Mouse (Mus musculus) midbrain, embryonic 11.5 days (tissue): ENCODE measurements around the gene Cilp. TPM values are rescaled to one million over a fixed set of nuclear protein-coding genes. Genes with fewer than 3 reads are reported as not detected.
"Not testable (repeated sequence)": the region's sequence is repeated elsewhere in the genome, so short reads cannot be mapped to it uniquely, and the experiment has no call there.

Source experiments
- ATAC-seq: fragments of 200-750 bp; cut with Nextera tagmentation; 2 replicates; pipeline ENCODE4 v1.8.0; 2017; ENCODE audit warnings: moderate TSS enrichment, moderate library complexity; ENCODE audit not compliant: low FRiP score
- DNase-seq: peaks from one replicate; pipeline ENCODE4 v3.0.0; 2015; ENCODE audit warnings: low spot score; ENCODE audit errors: missing footprints
- H3K27ac ChIP-seq: fragments of 300-500 bp; sonication (generic); 2 replicates; pipeline ENCODE4 v1.5.1; 2014; ENCODE audit warnings: low read depth, low read length
- H3K27me3 ChIP-seq: fragments of 300-500 bp; sonication (generic); 2 replicates; pipeline ENCODE4 v1.6.1; 2014; ENCODE audit warnings: mild to moderate bottlenecking, low read length, moderate library complexity, mixed read lengths; ENCODE audit not compliant: control insufficient read depth, insufficient read depth
- H3K36me3 ChIP-seq: fragments of 300-500 bp; sonication (generic); 2 replicates; pipeline ENCODE4 v1.6.1; 2014; ENCODE audit warnings: mild to moderate bottlenecking, low read length, moderate library complexity, mixed read lengths; ENCODE audit not compliant: control insufficient read depth, insufficient read depth
- H3K4me1 ChIP-seq: fragments of 300-500 bp; sonication (generic); 2 replicates; pipeline ENCODE4 v1.6.1; 2014; ENCODE audit warnings: low read length; ENCODE audit not compliant: control insufficient read depth, insufficient read depth
- H3K4me2 ChIP-seq: fragments of 300-500 bp; sonication (generic); 2 replicates; pipeline ENCODE4 v1.6.1; 2014; ENCODE audit warnings: mild to moderate bottlenecking, moderate library complexity
- H3K4me3 ChIP-seq: fragments of 300-500 bp; sonication (generic); 2 replicates; pipeline ENCODE4 v1.5.1; 2014; ENCODE audit warnings: low read depth, low read length
- H3K9ac ChIP-seq: fragments of 300-500 bp; sonication (generic); 2 replicates; pipeline ENCODE4 v1.6.1; 2014; ENCODE audit warnings: low read length
- H3K9me3 ChIP-seq: fragments of 300-500 bp; sonication (generic); 2 replicates; pipeline ENCODE4 v1.6.1; 2016; ENCODE audit warnings: low read length; ENCODE audit not compliant: control insufficient read depth
- WGBS: fragments of 180-500 bp; shearing (Covaris S2); extraction: QIAGEN DNeasy Blood & Tissue Kit; methylation state at CpG from one replicate; pipeline ENCODE4 v1.1.7; 2014; 5-methylcytosine and 5-hydroxymethylcytosine counted together
- polyA plus RNA-seq: library from polyadenylated mRNA; unstranded; fragments of >200 nt; fragmentation: Nextera tagmentation; extraction: Ambion mirVana; gene quantifications from 2 replicates; pipeline ENCODE4 v1.2.1, GENCODE M21; 2014

Cilp gene
- polyA plus RNA-seq, 1 experiment from 2014 or later = 0.16 TPM

DNA sequence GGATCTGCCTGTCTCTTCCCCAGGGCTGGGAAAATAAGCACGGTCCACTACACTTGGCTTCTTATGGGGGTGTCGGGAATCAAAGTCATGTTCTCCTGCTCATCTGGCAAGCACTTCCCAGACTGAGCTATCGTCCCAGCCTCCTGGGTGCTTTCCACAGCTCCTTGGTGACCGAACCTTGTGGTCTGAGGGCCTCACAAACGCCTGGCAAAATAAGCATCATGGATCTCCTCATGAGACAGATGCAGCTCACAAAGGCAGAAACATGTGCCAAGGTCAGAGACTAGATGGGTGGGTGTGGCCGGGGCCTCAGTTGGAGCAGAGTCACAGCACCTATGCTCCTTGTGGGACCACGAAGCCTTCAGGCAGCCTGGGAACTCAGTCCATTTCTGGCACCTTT is 5.6 kb upstream of the Cilp start:
- H3K4me2 ChIP-seq = no peak overlapping the region
- WGBS = 85% methylated on average over 7 of the region's 7 CpGs

DNA sequence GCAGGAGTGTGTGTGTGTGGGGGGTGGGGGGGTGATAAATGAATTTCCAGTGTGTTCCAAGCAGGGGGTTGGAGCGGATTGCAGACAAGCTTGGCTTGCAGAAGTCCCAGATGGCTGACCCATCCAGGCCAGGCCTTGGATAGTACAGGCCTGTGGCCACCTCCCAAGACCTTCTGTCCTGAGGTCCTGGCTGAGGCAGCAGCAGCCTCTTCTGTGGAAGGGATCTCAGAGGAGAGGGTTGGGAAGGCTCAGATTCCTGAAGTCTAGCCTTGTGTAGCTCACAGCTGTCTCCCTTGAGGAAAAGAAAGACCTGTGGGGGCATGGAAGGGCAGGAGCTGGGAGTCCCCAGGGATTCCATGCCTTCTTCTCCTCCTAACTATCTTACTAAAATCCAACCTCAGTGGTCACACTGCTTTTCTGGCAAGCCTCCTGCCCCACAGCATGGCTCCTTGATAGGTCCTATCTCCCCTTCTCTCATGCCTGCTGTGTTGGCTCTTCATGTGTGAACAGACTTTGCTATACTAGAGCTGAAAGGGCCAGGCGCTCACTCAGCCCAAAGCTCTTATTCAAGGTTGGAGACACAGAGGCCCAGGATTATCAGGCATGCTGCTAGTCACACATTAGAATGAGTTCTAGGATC is 3.3 kb upstream of the Cilp start:
- DNase-seq (no peak), ATAC-seq (no peak)
- no peak overlapping the region for H3K4me2 ChIP-seq
- H3K4me1 ChIP-seq = no peaks in the 10 kb centered on the region
- H3K9me3 ChIP-seq = no peaks in the 10 kb centered on the region
- WGBS = 90% methylated on average over 2 of the region's 2 CpGs
- no peak overlapping the region for H3K27ac ChIP-seq
- no peak overlapping the region for H3K4me3 ChIP-seq
- H3K27me3 ChIP-seq = no peaks in the 10 kb centered on the region
- no peaks in the 10 kb centered on the region for H3K36me3 ChIP-seq
- H3K9ac ChIP-seq = no peak overlapping the region

More for the DNA sequence above, 5.6 kb upstream of the Cilp start:
- Histone ChIP-seq H3K4me3 (no peak overlapping the region), H3K36me3 (no peaks in the 10 kb centered on the region), H3K9me3 (no peaks in the 10 kb centered on the region), H3K4me1 (no peaks in the 10 kb centered on the region), H3K9ac (no peak overlapping the region), H3K27ac (no peak overlapping the region), H3K27me3 (no peaks in the 10 kb centered on the region)
- no peak for ATAC-seq
- peak; percentile 62 for DNase-seq

DNA sequence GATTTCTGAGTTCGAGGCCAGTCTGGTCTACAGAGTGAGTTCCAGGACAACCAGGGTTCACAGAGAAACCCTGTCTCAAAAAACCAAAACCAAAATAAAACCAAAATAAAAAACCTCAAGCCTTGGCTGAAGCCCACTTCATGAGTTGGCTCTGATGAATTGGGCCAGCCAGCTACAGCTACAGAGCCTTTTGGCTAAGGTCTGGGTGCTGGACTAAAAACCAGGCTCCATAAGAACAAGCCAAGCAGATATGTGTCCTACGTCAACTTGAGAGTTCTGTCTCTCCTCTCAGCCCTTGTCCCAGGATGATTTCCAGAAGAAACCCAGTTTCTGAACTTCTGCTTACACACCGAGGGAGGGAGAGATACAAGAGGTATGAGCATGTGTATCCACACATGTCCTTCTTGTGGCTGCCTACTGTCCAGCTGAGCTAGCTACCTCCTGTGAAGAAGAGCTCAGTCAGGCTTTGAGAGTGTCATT is 2.3 kb upstream of the Cilp start:
- Histone ChIP-seq H3K4me3 (no peak overlapping the region), H3K4me2 (no peak overlapping the region), H3K27me3 (no peaks in the 10 kb centered on the region), H3K36me3 (no peaks in the 10 kb centered on the region), H3K9ac (no peak overlapping the region), H3K9me3 (no peaks in the 10 kb centered on the region), H3K27ac (no peak overlapping the region), H3K4me1 (no peaks in the 10 kb centered on the region)
- DNase-seq (no peak), ATAC-seq (no peak)
- WGBS = 93% methylated on average over 3 of the region's 3 CpGs

DNA sequence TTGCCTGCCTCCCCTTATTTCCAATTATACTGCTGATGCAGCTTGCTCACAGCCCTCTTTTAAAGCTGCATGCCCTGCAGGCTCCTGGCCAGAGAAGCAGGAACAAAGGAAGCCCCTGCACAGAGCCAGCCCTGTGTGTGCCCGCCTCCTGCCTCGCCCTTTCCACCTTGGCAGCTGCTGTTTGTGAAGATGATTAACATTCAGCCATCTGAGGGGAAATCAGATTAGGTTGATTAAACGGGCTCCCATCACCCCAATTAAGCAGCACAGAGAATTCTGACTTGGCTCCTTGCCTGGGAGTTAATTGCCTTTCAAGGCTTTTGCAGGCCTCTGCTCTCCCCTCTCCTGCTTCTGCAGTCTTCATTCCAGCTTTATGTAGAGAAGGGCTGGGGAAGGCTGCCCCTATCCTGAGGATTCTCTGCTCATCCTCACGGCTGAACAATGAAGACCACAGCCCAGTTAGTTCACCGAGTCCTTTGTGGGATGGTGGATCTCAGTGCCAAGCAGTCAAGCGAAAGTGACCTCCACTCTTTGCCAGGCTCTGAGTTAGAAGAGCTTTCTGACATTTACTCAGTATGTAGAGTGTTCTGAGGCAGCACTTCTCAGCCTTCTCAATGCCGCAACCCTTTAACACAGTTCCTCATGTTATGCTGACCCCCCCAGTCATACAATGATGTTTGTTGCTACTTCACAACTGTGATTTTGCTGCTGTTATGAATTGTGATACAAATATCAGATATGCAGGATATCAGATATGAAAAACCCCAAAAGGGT is 2.9 kb downstream of the Cilp start:
- DNase-seq (no peak), ATAC-seq (0 out of 2 replicates have a peak, but pooled peaks have one; percentile 48)
- no peak overlapping the region for H3K4me3 ChIP-seq
- peak overlapping the region; percentile 39; the same call in 1 of the 2 replicates for H3K9ac ChIP-seq
- H3K27me3 ChIP-seq = no peaks in the 10 kb centered on the region
- H3K4me1 ChIP-seq = no peaks in the 10 kb centered on the region
- no peak overlapping the region for H3K4me2 ChIP-seq
- H3K27ac ChIP-seq = peak overlapping the region; percentile 55
- no peaks in the 10 kb centered on the region for H3K9me3 ChIP-seq
- 30% methylated on average over 7 of the region's 7 CpGs for WGBS
- H3K36me3 ChIP-seq = no peaks in the 10 kb centered on the region

DNA sequence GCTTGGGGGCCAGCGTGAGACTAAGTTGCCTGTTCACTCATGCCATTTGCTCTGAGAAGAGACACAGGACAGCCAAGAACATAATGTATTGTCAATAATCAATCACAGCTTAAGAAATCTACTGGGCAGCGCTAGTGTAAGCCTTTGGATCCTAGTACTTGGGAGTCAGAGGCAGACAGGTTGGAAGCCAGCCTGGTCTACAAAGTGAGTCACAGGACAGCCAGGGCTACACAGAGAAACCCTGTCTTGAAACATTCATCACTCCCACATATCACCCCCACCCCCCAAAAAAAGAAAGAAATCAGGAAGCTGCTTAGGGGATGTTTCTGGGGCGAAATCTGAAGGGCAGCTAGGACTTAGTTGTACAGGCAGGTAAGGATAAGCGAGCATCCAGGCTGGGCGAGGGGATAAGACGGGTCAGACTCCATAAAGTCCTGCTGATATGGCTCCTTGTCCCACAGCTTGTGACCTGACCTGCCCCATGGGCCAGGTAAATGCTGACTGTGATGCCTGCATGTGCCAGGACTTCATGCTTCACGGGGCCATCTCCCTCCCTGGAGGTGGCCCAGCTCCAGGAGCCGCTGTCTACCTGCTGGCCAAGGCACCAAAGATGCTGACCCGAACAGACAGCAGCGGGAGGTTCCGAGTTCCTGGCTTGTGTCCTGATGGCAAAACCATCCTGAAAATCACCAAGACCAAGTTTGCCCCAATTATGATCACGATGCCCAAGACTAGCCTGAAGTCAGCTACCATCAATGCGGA is 8.2 kb downstream of the Cilp start:
- H3K36me3 ChIP-seq = no peaks in the 10 kb centered on the region
- no peak overlapping the region for H3K27ac ChIP-seq
- no peak for DNase-seq
- H3K9ac ChIP-seq = no peak overlapping the region
- H3K4me3 ChIP-seq = no peak overlapping the region
- H3K4me1 ChIP-seq = no peaks in the 10 kb centered on the region
- no peak for ATAC-seq
- no peaks in the 10 kb centered on the region for H3K27me3 ChIP-seq
- H3K9me3 ChIP-seq = no peaks in the 10 kb centered on the region
- H3K4me2 ChIP-seq = no peak overlapping the region
- 86% methylated on average over 13 of the region's 13 CpGs for WGBS

DNA sequence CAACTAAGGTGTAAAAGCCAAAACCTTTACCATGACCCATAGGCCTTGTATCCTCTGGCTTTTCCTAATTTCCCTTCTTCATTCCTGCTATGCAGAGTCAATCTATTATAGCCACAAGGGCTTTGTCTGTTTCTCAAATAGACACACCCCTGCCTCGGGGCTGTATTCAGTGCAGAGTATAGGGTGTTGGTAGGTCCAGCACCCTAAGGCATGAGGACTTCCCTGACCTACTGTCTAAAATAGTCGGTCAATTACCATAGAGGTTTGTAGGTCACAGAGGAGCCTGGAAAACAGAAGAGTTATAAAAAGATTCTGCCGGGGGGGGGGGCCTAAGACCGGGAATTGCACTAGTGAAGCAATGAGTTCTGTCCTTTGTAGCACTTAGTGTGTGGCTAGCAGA is 8.9 kb downstream of the Cilp start:
- no peaks in the 10 kb centered on the region for H3K36me3 ChIP-seq

DNA sequence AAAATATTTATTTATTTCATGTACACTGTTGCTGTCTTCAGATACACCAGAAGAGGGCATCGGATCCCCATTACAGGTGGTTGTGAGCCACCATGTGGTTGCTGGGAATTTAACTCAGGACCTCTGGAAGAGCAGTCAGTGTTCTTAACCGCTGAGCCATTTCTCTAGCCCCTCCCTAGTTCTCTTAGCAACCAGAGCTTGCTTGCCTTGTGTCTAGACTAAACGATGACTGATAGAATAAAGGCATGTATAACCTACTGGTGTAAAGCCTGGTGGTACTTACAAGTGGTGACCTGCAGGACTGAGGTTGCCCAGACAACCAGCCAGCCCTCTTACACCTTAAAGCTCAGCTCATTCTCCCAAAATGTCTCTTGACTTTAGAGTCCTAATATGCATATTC is 9.9 kb downstream of the Cilp start:
- ATAC-seq, H3K4me2 ChIP-seq: not testable (repeated sequence)

More for the DNA sequence above, 8.9 kb downstream of the Cilp start:
- Histone ChIP-seq H3K27ac (no peak overlapping the region), H3K4me1 (no peaks in the 10 kb centered on the region), H3K4me2 (no peak overlapping the region), H3K9me3 (no peaks in the 10 kb centered on the region), H3K9ac (no peak overlapping the region), H3K4me3 (no peak overlapping the region), H3K27me3 (no peaks in the 10 kb centered on the region)
- no peak for ATAC-seq
- DNase-seq = peak; percentile 37
- WGBS = 88% methylated on average over 4 of the region's 4 CpGs

DNA sequence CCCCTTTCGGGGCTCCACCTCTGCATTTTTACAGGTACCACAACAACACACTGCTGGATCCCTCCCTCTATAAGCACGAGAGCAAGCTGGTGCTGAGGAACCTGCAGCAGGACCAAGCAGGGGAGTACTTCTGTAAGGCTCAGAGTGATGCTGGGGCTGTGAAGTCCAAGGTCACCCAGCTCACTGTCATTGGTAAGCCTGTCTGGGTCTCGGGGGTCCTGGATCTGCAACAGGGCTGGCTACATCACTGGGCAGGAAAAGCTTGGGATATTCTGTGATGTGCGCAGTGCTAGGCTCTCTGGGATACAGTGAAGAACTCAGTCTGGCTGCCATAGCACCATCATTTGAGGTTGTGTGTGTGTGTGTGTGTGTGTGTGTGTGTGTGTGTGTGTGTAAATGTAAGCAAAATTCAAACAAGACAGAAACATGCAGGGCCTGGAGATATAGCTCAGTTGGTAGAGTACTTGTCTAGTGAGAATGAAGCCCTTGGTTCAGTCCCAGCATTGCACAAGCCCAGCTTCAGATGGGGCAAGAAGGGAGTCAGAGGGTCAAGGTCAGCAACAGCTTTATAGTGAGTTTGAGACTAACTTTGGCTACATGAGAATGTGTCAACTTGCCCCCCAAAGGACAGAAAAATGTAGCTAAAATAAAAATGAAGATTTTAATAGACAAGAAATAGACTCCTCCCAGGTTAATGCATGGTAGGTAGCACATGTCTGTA is 11.0 kb downstream of the Cilp start:
- Histone ChIP-seq H3K9me3 (no peaks in the 10 kb centered on the region), H3K27ac (no peak overlapping the region), H3K27me3 (no peaks in the 10 kb centered on the region), H3K9ac (no peak overlapping the region), H3K36me3 (no peaks in the 10 kb centered on the region), H3K4me1 (no peaks in the 10 kb centered on the region), H3K4me3 (no peak overlapping the region), H3K4me2 (no peak overlapping the region)
- no peak for ATAC-seq
- peak; percentile 72 for DNase-seq
- WGBS = 83% methylated on average over 4 of the region's 4 CpGs

More for the DNA sequence above, 9.9 kb downstream of the Cilp start:
- not testable (repeated sequence) for H3K9me3 ChIP-seq, H3K9ac ChIP-seq, H3K4me1 ChIP-seq, H3K27ac ChIP-seq, H3K36me3 ChIP-seq, H3K27me3 ChIP-seq, H3K4me3 ChIP-seq
- DNase-seq = peak; percentile 8
- WGBS = 79% methylated on average over 3 of the region's 3 CpGs
